ENCODE assay signal across 23 mouse cellular contexts in genomic region chr7:87330782-87331558, GRCm38 (mm10).
DNase-seq lines count a peak whose midpoint lies in the region; ATAC-seq and TF ChIP-seq lines count a peak whose summit lies in the region.
"Had no signal": no experiment of that assay in that cellular context is flagged by ENCODE, and none has a peak within 500 bp of the region (broad histone marks: within the 10 kb centered on the region; RNA-seq: fewer than 3 reads in every experiment).

No protein-coding gene starts in this region.

- H3K27ac ChIP-seq in layer of hippocampus, adult 2 months = peak overlapping the region; percentile 54; the same call in 1 of the 2 replicates
- H3K27ac ChIP-seq in hindbrain, postnatal 0 days = no peak overlapping the region
- H3K27ac ChIP-seq: heart, embryonic 10.5 days; kidney, embryonic 15.5 days; limb, embryonic 13.5 days; liver, embryonic 12.5 days; midbrain, embryonic 12.5 days; neural tube, embryonic 12.5 days; stomach, postnatal 0 days had no signal

- intact Hi-C loops in left cerebral cortex, postnatal 36 days (cut with DNase I) = no loop called here

- 86% methylated on average over 5 of the region's 5 CpGs for WGBS in hindbrain, postnatal 0 days

- DNase-seq in layer of hippocampus, adult 2 months (ENCODE audit: low spot score in 2 of 2) = no peak
- DNase-seq in layer of hippocampus, postnatal 14 days (ENCODE audit: low spot score in 2 of 2) = no peak
- DNase-seq in 416B (ENCODE audit: low read depth) (peak; percentile 9), Patski (ENCODE audit: low read depth, low spot score) (peak; percentile 66)
- peak; percentile 76 for DNase-seq in fibroblast of lung, adult 2 months (ENCODE audit: low read depth)
- no peak for DNase-seq in left cerebral cortex, postnatal 36 days (ENCODE audit: low spot score in 2 of 2)
- DNase-seq in hindbrain, postnatal 0 days (ENCODE audit: low spot score) = no peak
- DNase-seq in right cerebral cortex, postnatal 36 days (ENCODE audit: low spot score in 2 of 2) = no peak
- DNase-seq: adrenal gland, adult 8-10 months; cerebellum, adult 9-10 months; kidney, adult 11 months; kidney, postnatal 4 days; lung, adult 18-20 months; retina, postnatal 1 day; right cerebral cortex, postnatal 4 days had no signal

- in situ Hi-C loops in Patski (cut with MboI; ENCODE audit: low pct_unique_long_range_greater_than_20kb) = no loop called here

- no peaks in the 10 kb centered on the region for H3K27me3 ChIP-seq in Patski
- no peaks in the 10 kb centered on the region for H3K27me3 ChIP-seq in hindbrain, postnatal 0 days (ENCODE audit: insufficient read depth, low read length)
- H3K27me3 ChIP-seq: kidney, embryonic 15.5 days; limb, embryonic 13.5 days; liver, embryonic 12.5 days; midbrain, embryonic 12.5 days; neural tube, embryonic 12.5 days had no signal

- no peak overlapping the region for H3K4me3 ChIP-seq in layer of hippocampus, adult 2 months
- no peak overlapping the region for H3K4me3 ChIP-seq in hindbrain, postnatal 0 days (ENCODE audit: low read length)
- H3K4me3 ChIP-seq: heart, embryonic 10.5 days; kidney, embryonic 15.5 days; limb, embryonic 13.5 days; liver, embryonic 12.5 days; midbrain, embryonic 12.5 days; neural tube, embryonic 12.5 days had no signal

- no peaks in the 10 kb centered on the region for H3K36me3 ChIP-seq in hindbrain, postnatal 0 days (ENCODE audit: insufficient read depth, low read length)
- H3K36me3 ChIP-seq: heart, embryonic 10.5 days; kidney, embryonic 15.5 days; limb, embryonic 13.5 days; liver, embryonic 12.5 days; midbrain, embryonic 12.5 days; neural tube, embryonic 12.5 days had no signal

- peak; percentile 85 for ATAC-seq in Patski
- ATAC-seq in hindbrain, postnatal 0 days = no peak
- ATAC-seq: CD4-positive, CD25-positive, alpha-beta regulatory T cell, adult 4 months; liver, embryonic 12.5 days had no signal

- POLR2A ChIA-PET in Patski (lab: Charles Lee) = no interaction called here

- CTCF ChIA-PET in Patski (lab: Charles Lee) = no interaction called here

- H3K4me1 ChIP-seq in hindbrain, postnatal 0 days (ENCODE audit: insufficient read depth, low read length) = no peaks in the 10 kb centered on the region
- H3K4me1 ChIP-seq: heart, embryonic 10.5 days; kidney, embryonic 15.5 days; limb, embryonic 13.5 days; liver, embryonic 12.5 days; midbrain, embryonic 12.5 days; neural tube, embryonic 12.5 days had no signal

- H3K9me3 ChIP-seq in hindbrain, postnatal 0 days (ENCODE audit: low read length) = no peaks in the 10 kb centered on the region
- H3K9me3 ChIP-seq: heart, embryonic 10.5 days; kidney, embryonic 15.5 days; limb, embryonic 13.5 days; liver, embryonic 12.5 days; midbrain, embryonic 12.5 days; neural tube, embryonic 12.5 days had no signal

- no peak for TF ChIP-seq CTCF in layer of hippocampus, adult 2 months (conservative IDR thresholded peaks at IDR 0.05)
- TF ChIP-seq CTCF in Patski (IDR thresholded peaks at IDR 0.05) = no peak
- no peak for TF ChIP-seq CTCF in hindbrain, postnatal 0 days (IDR thresholded peaks at IDR 0.05; ENCODE audit: low read depth)

- H3K4me2 ChIP-seq in hindbrain, postnatal 0 days (ENCODE audit: low read depth, low read length) = no peak overlapping the region
- H3K4me2 ChIP-seq: kidney, embryonic 15.5 days; limb, embryonic 13.5 days; liver, embryonic 12.5 days; midbrain, embryonic 12.5 days; neural tube, embryonic 12.5 days had no signal

- no peak overlapping the region for H3K9ac ChIP-seq in hindbrain, postnatal 0 days (replicated peaks; ENCODE audit: low read length)
- H3K9ac ChIP-seq: kidney, embryonic 15.5 days; limb, embryonic 13.5 days; liver, embryonic 12.5 days; midbrain, embryonic 12.5 days; neural tube, embryonic 12.5 days had no signal

Comparison
In these comparisons a context has a peak if more than half of its experiments do, and no peak if none do; other contexts are left out.
1. DNase-seq: peak in 416B (single experiment), Patski (single experiment) and fibroblast of lung, adult 2 months (single experiment); none in layer of hippocampus, adult 2 months (0 of 2), layer of hippocampus, postnatal 14 days (0 of 2), left cerebral cortex, postnatal 36 days (0 of 2), hindbrain, postnatal 0 days (single experiment) and right cerebral cortex, postnatal 36 days (0 of 2).